In genomic region chr2:26458402-26459124, GRCm38 (mm10) we compare ENCODE assay signal across 9 mouse cellular contexts. TPM values are rescaled to one million over a fixed set of nuclear protein-coding genes. Genes with fewer than 3 reads are reported as not detected.
DNase-seq lines count a peak whose midpoint lies in the region; ATAC-seq and TF ChIP-seq lines count a peak whose summit lies in the region.
"Had no signal": no experiment of that assay in that cellular context is flagged by ENCODE, and none has a peak within 500 bp of the region (broad histone marks: within the 10 kb centered on the region; RNA-seq: fewer than 3 reads in every experiment).

No protein-coding gene starts in this region.

- H3K36me3 ChIP-seq in midbrain, embryonic 12.5 days, result peaks cover 59% of the 10 kb centered on the region
- H3K36me3 ChIP-seq in midbrain, embryonic 14.5 days (ENCODE audit: control insufficient read depth, insufficient read depth, low read length), result peaks cover 40% of the 10 kb centered on the region
- peaks cover 49% of the 10 kb centered on the region for H3K36me3 ChIP-seq in embryonic facial prominence, embryonic 13.5 days
- peaks cover 56% of the 10 kb centered on the region for H3K36me3 ChIP-seq in lung, embryonic 14.5 days (ENCODE audit: insufficient read depth)

- no peaks in the 10 kb centered on the region for H3K27me3 ChIP-seq in midbrain, embryonic 12.5 days
- no peaks in the 10 kb centered on the region for H3K27me3 ChIP-seq in midbrain, embryonic 14.5 days (ENCODE audit: control insufficient read depth, insufficient read depth, low read length)
- H3K27me3 ChIP-seq in embryonic facial prominence, embryonic 13.5 days, result no peaks in the 10 kb centered on the region
- H3K27me3 ChIP-seq in lung, embryonic 14.5 days (ENCODE audit: insufficient read depth, low read length), result no peaks in the 10 kb centered on the region

- H3K27ac ChIP-seq in midbrain, embryonic 12.5 days (replicated peaks), result 0 out of 2 replicates have a peak overlapping the region, but pooled peaks have one; percentile 15
- no peak overlapping the region for H3K27ac ChIP-seq in midbrain, embryonic 14.5 days (replicated peaks; ENCODE audit: low read depth, low read length)
- H3K27ac ChIP-seq in embryonic facial prominence, embryonic 13.5 days, result peak overlapping the region; percentile 80
- H3K27ac ChIP-seq in lung, embryonic 14.5 days (ENCODE audit: low read depth), result peak overlapping the region; percentile 70

- H3K4me2 ChIP-seq in midbrain, embryonic 12.5 days (replicated peaks), result no peak overlapping the region
- no peak overlapping the region for H3K4me2 ChIP-seq in midbrain, embryonic 14.5 days (ENCODE audit: low read length)
- H3K4me2 ChIP-seq in embryonic facial prominence, embryonic 13.5 days, result no peak overlapping the region
- no peak overlapping the region for H3K4me2 ChIP-seq in lung, embryonic 14.5 days

- H3K4me3 ChIP-seq in midbrain, embryonic 12.5 days, result no peak overlapping the region
- no peak overlapping the region for H3K4me3 ChIP-seq in midbrain, embryonic 14.5 days (replicated peaks; ENCODE audit: low read depth, low read length)
- H3K4me3 ChIP-seq in embryonic facial prominence, embryonic 13.5 days, result no peak overlapping the region
- no peak overlapping the region for H3K4me3 ChIP-seq in lung, embryonic 14.5 days (ENCODE audit: low read depth, low read length)
- H3K4me3 ChIP-seq: megakaryocyte, embryonic 14.5 days had no signal

- WGBS in midbrain, embryonic 12.5 days, result 40% methylated on average over 7 of the region's 7 CpGs
- WGBS in midbrain, embryonic 14.5 days, result 46% methylated on average over 7 of the region's 7 CpGs
- 25% methylated on average over 7 of the region's 7 CpGs for WGBS in embryonic facial prominence, embryonic 13.5 days
- 17% methylated on average over 7 of the region's 7 CpGs for WGBS in lung, embryonic 14.5 days

- no peaks in the 10 kb centered on the region for H3K9me3 ChIP-seq in midbrain, embryonic 12.5 days
- no peaks in the 10 kb centered on the region for H3K9me3 ChIP-seq in midbrain, embryonic 14.5 days (ENCODE audit: control insufficient read depth, low read length)
- no peaks in the 10 kb centered on the region for H3K9me3 ChIP-seq in embryonic facial prominence, embryonic 13.5 days
- H3K9me3 ChIP-seq in lung, embryonic 14.5 days (ENCODE audit: low read depth, low read length), result no peaks in the 10 kb centered on the region
- H3K9me3 ChIP-seq: megakaryocyte, embryonic 14.5 days had no signal

- DNase-seq in midbrain, embryonic 14.5 days, result no peak
- peak; percentile 75 to 79 for DNase-seq in kidney, adult 8-10 months
- DNase-seq in lung, embryonic 14.5 days, result peak; percentile 70
- DNase-seq in right cerebral cortex, adult 2 months (ENCODE audit: low spot score in 2 of 2), result no peak
- no peak for DNase-seq in layer of hippocampus, postnatal 14 days (ENCODE audit: low spot score in 2 of 2)

- TF ChIP-seq CTCF in lung, embryonic 14.5 days (IDR thresholded peaks at IDR 0.05; ENCODE audit: low read depth), result no peak

- H3K4me1 ChIP-seq in midbrain, embryonic 12.5 days, result peaks cover 5% of the 10 kb centered on the region; the same call in 1 of the 2 replicates
- no peaks in the 10 kb centered on the region for H3K4me1 ChIP-seq in midbrain, embryonic 14.5 days (ENCODE audit: control insufficient read depth, insufficient read depth, low read length)
- peaks cover 19% of the 10 kb centered on the region for H3K4me1 ChIP-seq in embryonic facial prominence, embryonic 13.5 days
- H3K4me1 ChIP-seq in lung, embryonic 14.5 days (ENCODE audit: insufficient read depth), result peaks cover 13% of the 10 kb centered on the region

- no peak overlapping the region for H3K9ac ChIP-seq in midbrain, embryonic 12.5 days (replicated peaks)
- no peak overlapping the region; the same call in 1 of the 2 replicates for H3K9ac ChIP-seq in midbrain, embryonic 14.5 days (replicated peaks; ENCODE audit: low read length)
- no peak overlapping the region for H3K9ac ChIP-seq in embryonic facial prominence, embryonic 13.5 days
- H3K9ac ChIP-seq in lung, embryonic 14.5 days, result no peak overlapping the region

- 0 out of 2 replicates have a peak, but pooled peaks have one; percentile 7 for ATAC-seq in midbrain, embryonic 12.5 days (ENCODE audit: low FRiP score, low read depth)
- ATAC-seq in midbrain, embryonic 14.5 days (ENCODE audit: low FRiP score, low TSS enrichment), result no peak
- ATAC-seq in embryonic facial prominence, embryonic 13.5 days (ENCODE audit: insufficient number of reproducible peaks, insufficient read depth, low FRiP score, low TSS enrichment, low read depth), result peak; percentile 57; the same call in 1 of the 2 replicates
- peak; percentile 79 for ATAC-seq in lung, embryonic 14.5 days (ENCODE audit: insufficient read depth)
- ATAC-seq in granulocyte monocyte progenitor cell, adult 5-6 weeks (replicated peaks; ENCODE audit: poor library complexity, severe bottlenecking), result no peak

RNA-seq across cellular contexts. Expression of gene Sec16a, which starts 13.5 kb away (rescaled TPM):
- 29.3 and 33.3 TPM in 2 replicates for polyA plus RNA-seq in midbrain, embryonic 12.5 days (2016; fragmentation: Nextera tagmentation; extraction: Ambion mirVana)
- polyA plus RNA-seq in midbrain, embryonic 14.5 days (2014; fragmentation: Nextera tagmentation; extraction: Ambion mirVana), result 24.3 and 32.4 TPM in 2 replicates
- 22.7 and 27.9 TPM in 2 replicates for polyA plus RNA-seq in embryonic facial prominence, embryonic 13.5 days (2015; fragmentation: Nextera tagmentation; extraction: Ambion mirVana)
- 36.0 and 36.5 TPM in 2 replicates for polyA plus RNA-seq in lung, embryonic 14.5 days (2014; fragmentation: Nextera tagmentation; extraction: Ambion mirVana)
- total RNA-seq in granulocyte monocyte progenitor cell, adult 5-6 weeks (2014; fragmentation: Nextera tagmentation), result 42.3 and 47.0 TPM in 2 replicates
- 29.8 and 32.5 TPM in 2 replicates for total RNA-seq in granulocyte monocyte progenitor cell, adult 5-6 weeks (2017)
- 10 to 100 TPM; 47.2 to 48.3 TPM for total RNA-seq in layer of hippocampus, postnatal 14 days (2021)

RNA-seq across cellular contexts. Expression of gene Inpp5e, which starts 49.6 kb away (rescaled TPM):
- 31.4 and 33.8 TPM in 2 replicates for polyA plus RNA-seq in midbrain, embryonic 12.5 days (2016; fragmentation: Nextera tagmentation; extraction: Ambion mirVana)
- 20.7 and 26.3 TPM in 2 replicates for polyA plus RNA-seq in midbrain, embryonic 14.5 days (2014; fragmentation: Nextera tagmentation; extraction: Ambion mirVana)
- polyA plus RNA-seq in embryonic facial prominence, embryonic 13.5 days (2015; fragmentation: Nextera tagmentation; extraction: Ambion mirVana), result 24.2 and 24.5 TPM in 2 replicates
- polyA plus RNA-seq in lung, embryonic 14.5 days (2014; fragmentation: Nextera tagmentation; extraction: Ambion mirVana), result 18.6 and 22.4 TPM in 2 replicates
- total RNA-seq in granulocyte monocyte progenitor cell, adult 5-6 weeks (2014; fragmentation: Nextera tagmentation), result 11.2 and 11.6 TPM in 2 replicates
- 4.7 and 6.2 TPM in 2 replicates for total RNA-seq in granulocyte monocyte progenitor cell, adult 5-6 weeks (2017)
- 10 to 100 TPM; 22.0 to 22.6 TPM for total RNA-seq in layer of hippocampus, postnatal 14 days (2021)

RNA-seq across cellular contexts. Expression of gene Notch1, which starts 57.9 kb away (rescaled TPM):
- polyA plus RNA-seq in midbrain, embryonic 12.5 days (2016; fragmentation: Nextera tagmentation; extraction: Ambion mirVana), result 53.5 and 56.2 TPM in 2 replicates
- polyA plus RNA-seq in midbrain, embryonic 14.5 days (2014; fragmentation: Nextera tagmentation; extraction: Ambion mirVana), result 22.0 and 33.9 TPM in 2 replicates
- polyA plus RNA-seq in embryonic facial prominence, embryonic 13.5 days (2015; fragmentation: Nextera tagmentation; extraction: Ambion mirVana), result 17.3 and 17.8 TPM in 2 replicates
- polyA plus RNA-seq in lung, embryonic 14.5 days (2014; fragmentation: Nextera tagmentation; extraction: Ambion mirVana), result 37.7 and 44.0 TPM in 2 replicates
- total RNA-seq in granulocyte monocyte progenitor cell, adult 5-6 weeks (2014; fragmentation: Nextera tagmentation), result 19.2 and 22.6 TPM in 2 replicates
- 8.1 and 8.5 TPM in 2 replicates for total RNA-seq in granulocyte monocyte progenitor cell, adult 5-6 weeks (2017)
- total RNA-seq in layer of hippocampus, postnatal 14 days (2021), result 10 to 100 TPM; 35.4 to 45.2 TPM

Comparison
In these comparisons a context has a peak if more than half of its experiments do, and no peak if none do; other contexts are left out.
1. ATAC-seq: peak in midbrain, embryonic 12.5 days (single experiment), embryonic facial prominence, embryonic 13.5 days (single experiment) and lung, embryonic 14.5 days (single experiment); none in midbrain, embryonic 14.5 days (single experiment) and granulocyte monocyte progenitor cell, adult 5-6 weeks (single experiment).
2. DNase-seq: peak in kidney, adult 8-10 months (2 of 2) and lung, embryonic 14.5 days (single experiment); none in midbrain, embryonic 14.5 days (single experiment), right cerebral cortex, adult 2 months (0 of 2) and layer of hippocampus, postnatal 14 days (0 of 2).